Mouse (Mus musculus) kidney, adult 2 months (tissue): ENCODE results near the gene Ly6g6f. TPM values are rescaled to one million over a fixed set of nuclear protein-coding genes. Genes with fewer than 3 reads are reported as not detected.
"Not testable (repeated sequence)": the region's sequence is repeated elsewhere in the genome, so short reads cannot be mapped to it uniquely, and the experiment has no call there.

Experiments used
- DNase-seq: peaks from one replicate; pipeline ENCODE4 v3.0.0; 2021
- H3K27ac ChIP-seq: fragments of 200-500 bp; 2 replicates; pipeline ENCODE4 v1.5.1; 2012; ENCODE audit warnings: low read depth, low read length, control low read depth, inconsistent platforms; ENCODE audit not compliant: insufficient read depth
- H3K27me3 ChIP-seq: fragments of 200-500 bp; replicated peaks from 2 replicates; pipeline ENCODE4 v1.6.1; 2012; ENCODE audit warnings: mild to moderate bottlenecking, moderate library complexity, low read length, inconsistent platforms; ENCODE audit not compliant: control insufficient read depth, insufficient read depth
- H3K36me3 ChIP-seq: fragments of 200-500 bp; 2 replicates; pipeline ENCODE4 v1.6.1; 2012; ENCODE audit warnings: mild to moderate bottlenecking, moderate library complexity, low read length, inconsistent platforms; ENCODE audit not compliant: control insufficient read depth, insufficient read depth
- H3K4me1 ChIP-seq: fragments of 200-500 bp; 2 replicates; pipeline ENCODE4 v1.6.1; 2011; ENCODE audit warnings: low read length; ENCODE audit not compliant: control insufficient read depth, insufficient read depth
- H3K4me3 ChIP-seq: fragments of 200-500 bp; 2 replicates; pipeline ENCODE4 v1.5.1; 2011; ENCODE audit warnings: mild to moderate bottlenecking, low read depth, low read length, control low read depth; ENCODE audit not compliant: insufficient read depth
- CTCF ChIP-seq: fragments of 200-500 bp; conservative IDR thresholded peaks from 2 replicates; pipeline ENCODE4 v1.5.1; 2011; ENCODE audit warnings: low read depth, mild to moderate bottlenecking, control low read depth, low read length, moderate library complexity, mixed read lengths; ENCODE audit not compliant: insufficient read depth, insufficient read length
- POLR2A ChIP-seq: fragments of 200-500 bp; IDR thresholded peaks from one replicate; pipeline ENCODE4 v1.6.1; 2011; ENCODE audit warnings: low read depth, low read length, control low read depth
- WGBS: fragments of 180-500 bp; shearing (Covaris S2); methylation state at CpG from one replicate; pipeline ENCODE4 v1.1.7; 2018; 5-methylcytosine and 5-hydroxymethylcytosine counted together
- polyA plus RNA-seq: library from polyadenylated mRNA; depleted of rRNA; stranded (reverse); fragments of >200 nt; gene quantifications from 2 replicates; pipeline ENCODE4 v1.2.3, GENCODE M21; 2012

Ly6g6f gene
- polyA plus RNA-seq, 1 experiment: not detected

DNA sequence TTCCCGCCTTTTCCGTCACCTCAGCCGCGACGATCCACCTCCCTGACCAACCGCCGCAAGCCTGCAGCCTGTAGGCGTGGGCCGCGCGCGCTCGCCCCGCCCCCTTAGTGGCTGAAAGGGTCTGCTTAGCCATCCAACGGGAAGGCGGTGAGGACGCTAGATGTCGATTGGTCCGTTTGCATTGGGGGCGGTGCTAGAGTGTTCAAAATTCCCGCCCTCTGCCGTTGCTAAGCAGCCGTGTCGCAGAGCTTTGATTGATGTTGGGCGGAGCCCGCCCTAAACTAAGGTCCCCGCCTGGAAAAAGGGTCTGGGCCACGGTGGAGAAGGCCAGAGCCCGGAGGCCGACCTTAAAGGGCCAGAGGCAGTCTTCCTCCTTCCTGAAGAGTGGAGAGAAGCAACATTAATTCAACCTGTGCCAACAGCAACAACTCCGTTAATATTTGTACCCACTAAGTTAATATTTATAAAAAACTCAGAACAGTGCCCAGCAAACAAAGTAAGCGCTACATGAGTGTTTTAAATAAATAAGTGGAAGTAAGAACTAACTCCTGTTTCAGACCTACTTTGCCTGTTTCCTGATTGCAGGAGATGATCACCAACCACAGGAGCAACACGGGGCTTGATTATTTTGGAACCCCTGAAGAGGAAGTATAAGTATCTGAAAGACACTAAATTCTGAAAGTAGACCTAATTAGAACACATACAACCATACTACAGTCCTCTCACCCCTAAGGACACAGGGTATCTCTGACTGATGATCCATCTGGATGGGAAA, 38.5 kb downstream of the Ly6g6f start, which contains the start of gene Msh5:
Gene Msh5 (minus strand): TSS at position 65 of the 775 bp plus-strand sequence.
- H3K4me3 ChIP-seq: peak within 1 kb of the TSS; percentile 47
- H3K4me1 ChIP-seq: peaks cover 15% of the 10 kb centered on the region
- peak within 1 kb of the TSS; percentile 94 for H3K27ac ChIP-seq
- DNase-seq: peak; percentile 99
- no peak for TF ChIP-seq CTCF
- WGBS: under 1% methylated on average over 33 of the region's 33 CpGs
- no peaks in the 10 kb centered on the region for H3K36me3 ChIP-seq
- no peaks in the 10 kb centered on the region for H3K27me3 ChIP-seq

DNA sequence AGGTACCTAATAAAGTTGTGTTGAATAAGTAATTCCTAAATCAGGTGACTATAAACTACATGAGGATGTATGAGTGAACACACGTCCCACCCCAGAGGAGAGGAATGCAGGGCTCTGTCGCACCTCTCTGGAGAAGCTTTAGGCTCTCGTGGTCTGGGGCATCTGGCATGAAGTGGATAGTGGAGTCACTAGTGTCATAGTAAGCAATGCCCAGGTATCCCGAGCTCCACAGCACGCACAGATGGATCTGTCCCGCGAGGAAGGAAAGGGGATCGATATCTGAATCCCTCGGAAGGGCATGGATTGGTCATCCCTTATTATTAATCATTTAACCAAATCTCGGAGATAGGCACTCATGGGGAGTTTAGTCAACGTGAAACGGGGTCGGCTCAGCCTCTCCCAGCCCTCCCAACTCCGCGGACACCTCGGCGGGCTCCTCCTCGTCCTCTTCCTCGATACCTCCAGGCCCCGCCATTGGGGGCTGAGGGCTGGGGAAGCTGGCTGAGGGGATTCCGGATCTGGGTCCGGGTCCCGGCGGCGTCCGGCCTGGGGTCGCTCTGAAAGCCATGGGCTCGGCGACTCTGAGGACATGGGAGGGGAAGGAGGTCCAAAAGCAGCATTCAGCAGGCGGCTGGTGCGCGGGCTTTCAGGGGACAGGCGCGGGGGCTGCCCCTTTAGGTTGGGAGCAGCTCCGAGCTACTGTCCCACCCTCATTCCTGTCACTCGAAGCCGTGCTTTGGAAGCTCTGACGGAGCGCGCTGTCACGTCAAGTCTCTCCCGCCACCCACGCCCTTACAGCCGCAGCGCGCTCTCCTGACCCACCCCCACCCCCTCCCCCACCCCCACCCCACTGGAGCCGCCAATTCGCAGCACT, 39.4 kb downstream of the Ly6g6f start:
- no peak for DNase-seq
- Histone ChIP-seq H3K36me3 (no peaks in the 10 kb centered on the region), H3K4me1 (peaks cover 15% of the 10 kb centered on the region), H3K27ac (0 out of 2 replicates have a peak overlapping the region, but pooled peaks have one; percentile 3), H3K4me3 (peak overlapping the region; percentile 47), H3K27me3 (no peaks in the 10 kb centered on the region)
- TF ChIP-seq CTCF (no peak), POLR2A (no peak)
- 4% methylated on average over 48 of the region's 48 CpGs for WGBS

DNA sequence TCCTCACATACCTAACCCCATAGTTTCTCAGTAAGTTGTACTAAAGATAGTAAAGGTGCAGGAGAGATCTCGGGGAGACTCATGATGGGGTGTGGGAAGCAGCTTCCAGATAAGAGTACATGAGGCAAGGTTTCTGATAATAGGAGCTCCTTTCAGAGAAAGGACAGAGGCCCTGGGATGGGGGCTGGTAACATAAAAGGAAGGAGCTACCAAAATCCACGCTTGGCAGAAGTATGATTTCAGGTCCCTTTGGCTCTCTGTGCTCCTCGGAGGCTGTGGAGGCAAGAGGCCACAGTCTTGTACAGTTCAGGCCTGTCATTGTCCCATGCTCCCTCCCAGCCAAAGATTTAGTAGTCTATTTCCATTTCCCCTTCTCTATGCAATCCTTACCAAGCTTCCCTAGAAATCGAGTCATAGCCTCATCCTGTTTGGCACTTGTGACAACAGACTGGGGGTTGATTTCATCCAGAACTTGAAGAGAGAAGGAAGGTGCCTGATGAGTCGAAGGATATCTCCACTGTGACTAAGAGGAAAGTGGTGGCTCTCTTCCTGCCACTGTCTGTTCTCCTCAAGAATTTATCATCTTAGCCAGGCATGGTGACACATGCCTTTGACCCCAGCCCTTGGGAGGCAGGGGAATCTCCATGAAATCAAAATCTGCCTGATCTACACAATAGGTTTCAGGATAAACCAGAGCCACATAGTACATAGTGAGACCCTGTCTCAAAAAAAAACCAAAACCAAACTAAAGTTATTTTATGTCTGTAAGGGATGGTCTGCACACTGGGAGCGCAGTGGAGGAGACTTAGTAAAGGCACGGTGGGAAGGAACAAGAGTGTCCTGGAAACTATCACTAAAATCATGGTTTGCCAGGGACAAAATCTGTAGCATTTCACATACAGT, 40.3 kb downstream of the Ly6g6f start:
- no peaks in the 10 kb centered on the region for H3K27me3 ChIP-seq
- DNase-seq: no peak
- TF ChIP-seq CTCF (no peak), POLR2A (no peak)
- H3K27ac ChIP-seq: no peak overlapping the region
- WGBS: 74% methylated on average over 7 of the region's 7 CpGs
- H3K4me3 ChIP-seq: no peak overlapping the region
- H3K4me1 ChIP-seq: peaks cover 15% of the 10 kb centered on the region
- H3K36me3 ChIP-seq: no peaks in the 10 kb centered on the region

DNA sequence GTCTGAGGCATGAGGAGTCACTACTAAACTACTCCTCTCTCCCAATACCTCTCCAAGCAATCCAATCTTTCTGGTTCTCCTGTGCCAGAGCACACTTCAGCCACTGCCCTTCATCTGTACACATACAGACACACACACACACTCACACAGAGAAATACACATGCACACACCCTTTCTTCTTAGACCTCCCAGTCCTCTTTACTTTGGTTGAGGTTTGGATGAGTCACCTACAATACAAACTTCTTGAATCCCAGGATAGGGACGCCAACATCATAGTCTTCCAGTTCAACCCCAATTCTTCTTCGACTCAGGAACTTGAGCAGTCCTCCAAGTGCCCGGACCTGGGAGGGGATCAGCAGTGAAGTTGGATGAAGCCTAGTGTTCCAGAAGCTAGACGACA, 41.6 kb downstream of the Ly6g6f start:
- TF ChIP-seq POLR2A (no peak), CTCF (no peak)
- 81% methylated on average over 4 of the region's 4 CpGs for WGBS
- Histone ChIP-seq H3K4me1 (peaks cover 9% of the 10 kb centered on the region; the same call in 1 of the 2 replicates), H3K27ac (no peak overlapping the region), H3K4me3 (no peak overlapping the region), H3K36me3 (no peaks in the 10 kb centered on the region), H3K27me3 (no peaks in the 10 kb centered on the region)
- no peak for DNase-seq

DNA sequence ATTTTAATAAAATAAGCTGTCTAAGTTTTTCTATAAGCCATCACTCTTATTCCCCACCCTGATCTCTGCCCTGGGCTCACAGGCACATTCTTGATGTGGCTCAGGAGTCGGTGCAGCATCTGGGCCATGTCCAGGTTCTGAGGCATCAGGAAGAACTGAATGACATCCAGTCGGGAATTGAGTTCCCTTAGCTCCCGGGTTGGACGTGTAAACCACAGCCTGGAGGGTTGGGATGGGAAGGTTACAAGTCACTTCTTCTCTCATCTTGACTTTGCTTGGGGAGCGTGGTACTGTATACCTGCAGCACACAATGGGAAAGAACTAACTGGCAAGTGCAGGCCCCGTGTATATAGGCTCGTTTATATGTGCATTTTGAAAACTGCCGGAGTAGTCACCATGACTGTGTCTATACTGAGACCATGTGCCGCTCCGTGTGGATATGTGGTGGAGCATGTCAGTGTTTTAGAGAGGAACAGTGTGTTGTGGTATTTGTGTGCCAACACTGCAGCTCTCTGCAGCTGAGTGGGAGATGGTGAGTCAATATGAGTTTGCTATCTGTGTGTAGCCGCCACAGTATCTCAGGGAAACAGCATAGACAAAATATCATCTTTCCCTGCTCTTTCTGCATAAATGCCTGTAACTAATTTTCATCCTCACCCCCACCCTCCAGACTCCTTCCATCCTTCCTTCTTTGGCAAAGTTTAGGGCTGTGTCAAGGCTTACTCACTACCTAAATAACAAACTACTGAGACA, 46.1 kb downstream of the Ly6g6f start:
- DNase-seq: no peak
- no peak overlapping the region for H3K4me3 ChIP-seq
- H3K4me1 ChIP-seq: no peaks in the 10 kb centered on the region
- TF ChIP-seq POLR2A (no peak), CTCF (no peak)
- H3K27me3 ChIP-seq: no peaks in the 10 kb centered on the region
- H3K27ac ChIP-seq: no peak overlapping the region
- no peaks in the 10 kb centered on the region for H3K36me3 ChIP-seq
- 83% methylated on average over 11 of the region's 11 CpGs for WGBS

GRCm38 (mm10) chr17:35034896-35035295, 50.5 kb downstream of the Ly6g6f start:
- no peaks in the 10 kb centered on the region for H3K27me3 ChIP-seq
- no peak overlapping the region for H3K4me3 ChIP-seq
- WGBS: 63% methylated on average over 6 of the region's 6 CpGs
- H3K27ac ChIP-seq: no peak overlapping the region
- no peaks in the 10 kb centered on the region for H3K4me1 ChIP-seq
- TF ChIP-seq POLR2A: no peak
- TF ChIP-seq CTCF: no peak
- DNase-seq: no peak
- no peaks in the 10 kb centered on the region for H3K36me3 ChIP-seq

DNA sequence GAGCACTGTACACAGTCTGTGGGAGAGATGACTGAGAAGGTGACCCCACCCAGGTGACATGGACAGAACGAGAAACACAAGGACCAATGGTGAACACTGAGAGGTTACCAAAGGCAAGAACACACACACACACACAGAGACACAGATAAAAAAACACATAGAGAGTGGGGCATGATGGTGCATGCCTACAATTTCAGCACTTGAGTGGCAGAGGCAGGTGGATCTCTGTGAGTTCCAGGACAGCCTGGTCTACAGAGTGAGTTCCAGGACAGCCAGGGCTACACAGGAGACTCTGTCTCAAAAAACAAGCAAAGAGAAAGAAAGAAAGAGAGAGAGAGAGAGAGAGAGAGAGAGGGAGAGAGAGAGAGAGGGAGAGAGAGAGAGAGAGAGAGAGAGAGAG, 51.7 kb downstream of the Ly6g6f start:
- H3K27me3 ChIP-seq: not testable (repeated sequence)
- WGBS: 70% methylated on average over 1 of the region's 1 CpGs

More for the DNA sequence above, 51.7 kb downstream of the Ly6g6f start:
- not testable (repeated sequence) for DNase-seq, H3K27ac ChIP-seq, H3K4me1 ChIP-seq, H3K4me3 ChIP-seq, H3K36me3 ChIP-seq
